Mouse (Mus musculus) ES-Bruce4 (cell line): Measurements from ENCODE around the gene Sdhaf2. TPM values are rescaled to one million over a fixed set of nuclear protein-coding genes. Genes with fewer than 3 reads are reported as not detected.

Experiments used
- H3K27ac ChIP-seq: 2 replicates; pipeline ENCODE4 v1.5.1; 2012; ENCODE audit warnings: low read length, inconsistent platforms; ENCODE audit not compliant: insufficient read depth
- H3K27me3 ChIP-seq: 2 replicates; pipeline ENCODE4 v1.6.1; 2012; ENCODE audit warnings: mild to moderate bottlenecking, low read length, inconsistent platforms; ENCODE audit not compliant: control insufficient read depth, poor library complexity, insufficient read depth, severe bottlenecking
- H3K36me3 ChIP-seq: 2 replicates; pipeline ENCODE4 v1.6.1; 2012; ENCODE audit warnings: inconsistent platforms, mild to moderate bottlenecking, low read length, moderate library complexity; ENCODE audit not compliant: control insufficient read depth, poor library complexity, insufficient read depth, severe bottlenecking
- H3K4me1 ChIP-seq: one replicate; pipeline ENCODE4 v1.8.1; 2011; ENCODE audit warnings: low read length; ENCODE audit not compliant: control insufficient read depth, insufficient read depth
- H3K4me3 ChIP-seq: 2 replicates; pipeline ENCODE4 v1.5.1; 2011; ENCODE audit warnings: low read depth, mild to moderate bottlenecking, low read length
- H3K9ac ChIP-seq: 2 replicates; pipeline ENCODE4 v1.6.1; 2012; ENCODE audit warnings: low read depth, mild to moderate bottlenecking, inconsistent platforms; ENCODE audit not compliant: poor library complexity, severe bottlenecking
- H3K9me3 ChIP-seq: replicated peaks from 2 replicates; pipeline ENCODE4 v1.6.1; 2012; ENCODE audit warnings: mild to moderate bottlenecking, low read length, inconsistent platforms; ENCODE audit not compliant: control insufficient read depth, poor library complexity, insufficient read depth, severe bottlenecking
- CTCF ChIP-seq: IDR thresholded peaks from one replicate; pipeline ENCODE4 v1.8.1; 2011; ENCODE audit warnings: low read depth, low read length
- EP300 ChIP-seq: IDR thresholded peaks from 2 replicates; pipeline ENCODE4 v1.6.1; 2011; ENCODE audit warnings: low read depth, low read length; ENCODE audit not compliant: insufficient read depth
- POLR2A ChIP-seq: IDR thresholded peaks from one replicate; pipeline ENCODE4 v1.8.1; 2011; ENCODE audit warnings: low read length; ENCODE audit not compliant: insufficient read depth
- polyA plus RNA-seq: library from polyadenylated mRNA; stranded (reverse); fragments of >200 nt; gene quantifications from 2 replicates; pipeline ENCODE4 v1.2.4, GENCODE M21; 2011; ENCODE audit warnings: low read depth; ENCODE audit not compliant: missing spikeins, insufficient read depth, insufficient read length

The Sdhaf2 gene
- polyA plus RNA-seq, 1 experiment = 39.6 TPM

GRCm38 (mm10) chr19:10464427-10464826 is 61.5 kb downstream of the Sdhaf2 start:
- no peak overlapping the region for H3K27ac ChIP-seq
- no peak overlapping the region for H3K4me3 ChIP-seq
- H3K4me1 ChIP-seq = no peaks in the 10 kb centered on the region
- no peaks in the 10 kb centered on the region for H3K36me3 ChIP-seq
- TF ChIP-seq CTCF (no peak), EP300 (no peak), POLR2A (no peak)
- no peaks in the 10 kb centered on the region for H3K27me3 ChIP-seq
- H3K9ac ChIP-seq = no peak overlapping the region
- H3K9me3 ChIP-seq = no peaks in the 10 kb centered on the region

GRCm38 (mm10) chr19:10461584-10461983 is 64.4 kb downstream of the Sdhaf2 start:
- Histone ChIP-seq H3K9ac (no peak overlapping the region), H3K27me3 (peaks cover 6% of the 10 kb centered on the region), H3K4me1 (no peaks in the 10 kb centered on the region), H3K27ac (no peak overlapping the region), H3K4me3 (no peak overlapping the region), H3K9me3 (no peaks in the 10 kb centered on the region), H3K36me3 (no peaks in the 10 kb centered on the region)
- no peak for TF ChIP-seq CTCF
- no peak for TF ChIP-seq EP300
- no peak for TF ChIP-seq POLR2A

- peaks cover 6% of the 10 kb centered on the region for H3K27me3 ChIP-seq
Measured at GRCm38 (mm10) chr19:10459907-10460306, 66.0 kb downstream of the Sdhaf2 start.

GRCm38 (mm10) chr19:10458096-10458495 is 67.8 kb downstream of the Sdhaf2 start:
- peaks cover 6% of the 10 kb centered on the region for H3K27me3 ChIP-seq
- peak overlapping the region; percentile 54; the same call in 1 of the 2 replicates for H3K9ac ChIP-seq
- no peak overlapping the region for H3K27ac ChIP-seq
- H3K9me3 ChIP-seq = no peaks in the 10 kb centered on the region
- H3K4me3 ChIP-seq = peak overlapping the region; percentile 38; the same call in 1 of the 2 replicates
- H3K4me1 ChIP-seq = no peaks in the 10 kb centered on the region
- TF ChIP-seq EP300 (no peak), POLR2A (no peak), CTCF (no peak)
- no peaks in the 10 kb centered on the region for H3K36me3 ChIP-seq

More at GRCm38 (mm10) chr19:10459907-10460306, 66.0 kb downstream of the Sdhaf2 start:
- no peak overlapping the region for H3K27ac ChIP-seq
- H3K4me1 ChIP-seq = no peaks in the 10 kb centered on the region
- H3K9ac ChIP-seq = no peak overlapping the region
- H3K4me3 ChIP-seq = no peak overlapping the region
- H3K36me3 ChIP-seq = no peaks in the 10 kb centered on the region
- TF ChIP-seq EP300 (no peak), CTCF (no peak), POLR2A (no peak)
- no peaks in the 10 kb centered on the region for H3K9me3 ChIP-seq

- Histone ChIP-seq H3K36me3 (no peaks in the 10 kb centered on the region), H3K4me3 (peak overlapping the region; percentile 38), H3K27ac (no peak overlapping the region), H3K27me3 (peaks cover 6% of the 10 kb centered on the region), H3K9ac (peak overlapping the region; percentile 54), H3K4me1 (no peaks in the 10 kb centered on the region), H3K9me3 (no peaks in the 10 kb centered on the region)
- TF ChIP-seq EP300 (no peak), POLR2A (peak; percentile 53), CTCF (no peak)
Measured at GRCm38 (mm10) chr19:10457484-10457800, 68.5 kb downstream of the Sdhaf2 start.

GRCm38 (mm10) chr19:10456752-10457483 is 69.0 kb downstream of the Sdhaf2 start, which contains the start of gene Lrrc10b:
TSS of gene Lrrc10b (minus strand) at chr19:10457473.
- H3K4me1 ChIP-seq = no peaks in the 10 kb centered on the region

More at GRCm38 (mm10) chr19:10456752-10457483, 69.0 kb downstream of the Sdhaf2 start, which contains the start of gene Lrrc10b:
- H3K9ac ChIP-seq = peak within 1 kb of the TSS; percentile 54
- no peak for TF ChIP-seq POLR2A
- peak; percentile 6 for TF ChIP-seq CTCF
- H3K36me3 ChIP-seq = no peaks in the 10 kb centered on the region
- no peaks in the 10 kb centered on the region for H3K9me3 ChIP-seq
- no peak within 1 kb of the TSS for H3K27ac ChIP-seq
- peaks cover 6% of the 10 kb centered on the region for H3K27me3 ChIP-seq
- peak within 1 kb of the TSS; percentile 52 for H3K4me3 ChIP-seq
